Mouse (Mus musculus) ES-E14 (cell line): Measurements from ENCODE around the gene Ube2o. TPM values are rescaled to one million over a fixed set of nuclear protein-coding genes. Genes with fewer than 3 reads are reported as not detected.

Experiments
- DNase-seq: peaks from one replicate; pipeline ENCODE4 v3.0.0-alpha.2; 2013; ENCODE audit warnings: low read depth, low spot score
- H3K27ac ChIP-seq: 2 replicates; pipeline ENCODE4 v1.5.1; 2012; ENCODE audit warnings: low read depth, mild to moderate bottlenecking, low read length, moderate library complexity, mixed read lengths; ENCODE audit not compliant: poor library complexity, insufficient read depth, severe bottlenecking
- H3K36me3 ChIP-seq: 2 replicates; pipeline ENCODE4 v1.6.1; 2012; ENCODE audit warnings: mild to moderate bottlenecking, low read length, moderate library complexity, mixed read lengths; ENCODE audit not compliant: control insufficient read depth, poor library complexity, insufficient read depth, severe bottlenecking
- H3K4me1 ChIP-seq, 2 experiments: fragments of 150-350 bp in 1 of 2; sonication (generic) in 1 of 2; 2 replicates each; pipeline ENCODE4 v1.6.1; 2012; ENCODE audit warnings: low read length in 2 of 2, mild to moderate bottlenecking in 1 of 2, mixed read lengths in 1 of 2; ENCODE audit not compliant: control insufficient read depth in 2 of 2, insufficient read depth in 2 of 2, poor library complexity in 1 of 2
- H3K4me3 ChIP-seq, 2 experiments: fragments of 150-350 bp in 1 of 2; sonication (generic) in 1 of 2; 2 replicates each; pipeline ENCODE4 v1.5.1; 2012; ENCODE audit warnings: low read length in 2 of 2, low read depth in 1 of 2, mild to moderate bottlenecking in 1 of 2, mixed read lengths in 1 of 2; ENCODE audit not compliant: insufficient read depth in 1 of 2, poor library complexity in 1 of 2, severe bottlenecking in 1 of 2
- H3K9ac ChIP-seq: 2 replicates; pipeline ENCODE4 v1.6.1; 2012; ENCODE audit warnings: low read depth, mild to moderate bottlenecking, low read length, mixed read lengths; ENCODE audit not compliant: poor library complexity, insufficient read depth, severe bottlenecking
- H3K9me3 ChIP-seq: fragments of 150-350 bp; sonication (generic); 2 replicates; pipeline ENCODE4 v1.6.1; 2012; ENCODE audit warnings: low read depth, mild to moderate bottlenecking, low read length; ENCODE audit not compliant: control insufficient read depth, insufficient read depth
- CHD2 ChIP-seq: IDR thresholded peaks from 2 replicates; pipeline ENCODE4 v1.6.1; 2014; ENCODE audit warnings: mild to moderate bottlenecking, low read depth, low read length, inconsistent platforms
- HCFC1 ChIP-seq: IDR thresholded peaks from 2 replicates; pipeline ENCODE4 v1.6.1; 2012; ENCODE audit warnings: low read length, inconsistent platforms, borderline replicate concordance; ENCODE audit not compliant: insufficient read depth
- MAFK ChIP-seq: IDR thresholded peaks from 2 replicates; pipeline ENCODE4 v1.6.1; 2014; ENCODE audit warnings: mild to moderate bottlenecking, low read depth, low read length, inconsistent platforms; ENCODE audit not compliant: insufficient read depth
- ZC3H11A ChIP-seq: IDR thresholded peaks from 2 replicates; pipeline ENCODE4 v1.6.1; 2012; ENCODE audit warnings: low read depth, mild to moderate bottlenecking, inconsistent platforms, low read length, borderline replicate concordance
- ZNF384 ChIP-seq: IDR thresholded peaks from 2 replicates; pipeline ENCODE4 v1.6.1; 2012; ENCODE audit warnings: low read depth, low read length, inconsistent platforms
- in situ Hi-C, 2 experiments: fragments of 600-800 bp; cut with MboI; formaldehyde crosslinking; loops; one replicate each; pipeline ENCODE4 v1.15.1; 2025; ENCODE audit warnings: low sequenced_read_pairs in 2 of 2, inconsistent platforms in 1 of 2; ENCODE audit not compliant: unreplicated experiment in 2 of 2
- total RNA-seq: library from RNA; depleted of rRNA; stranded (reverse); fragments of 300-350 nt; gene quantifications from 2 replicates; pipeline ENCODE4 v1.2.3, GENCODE M21; 2012

The Ube2o gene
- total RNA-seq, 1 experiment, result 45.2 TPM

GRCm38 (mm10) chr11:116620073-116620472 lies 38.8 kb upstream of the Ube2o start:
- H3K9ac ChIP-seq, result no peak overlapping the region
- in situ Hi-C loops, result no loop called here
- H3K4me1 ChIP-seq, result peaks cover 10 to 53% of the 10 kb centered on the region in 2 experiments; a peak in 3 of 4 replicates
- no peak overlapping the region for H3K4me3 ChIP-seq
- H3K36me3 ChIP-seq, result no peaks in the 10 kb centered on the region
- no peak for DNase-seq
- no peak overlapping the region for H3K27ac ChIP-seq
- TF ChIP-seq MAFK (no peak), ZC3H11A (no peak), ZNF384 (no peak), CHD2 (no peak), HCFC1 (no peak)
- H3K9me3 ChIP-seq, result no peaks in the 10 kb centered on the region

- no peak overlapping the region for H3K4me3 ChIP-seq
- in situ Hi-C loops, result no loop called here
- no peaks in the 10 kb centered on the region for H3K36me3 ChIP-seq
- no peak overlapping the region for H3K9ac ChIP-seq
- no peak for TF ChIP-seq MAFK
- TF ChIP-seq HCFC1, result no peak
- TF ChIP-seq ZC3H11A, result no peak
- no peak for TF ChIP-seq ZNF384
- TF ChIP-seq CHD2, result no peak
- no peak overlapping the region for H3K27ac ChIP-seq
- no peaks in the 10 kb centered on the region for H3K9me3 ChIP-seq
- peaks cover 10 to 52% of the 10 kb centered on the region in 2 experiments; a peak in 3 of 4 replicates for H3K4me1 ChIP-seq
- DNase-seq, result no peak
These were observed 38.3 kb upstream of the Ube2o start for GRCm38 (mm10) chr11:116619561-116619960.

- DNase-seq, result no peak
- peaks cover 8 to 50% of the 10 kb centered on the region in 2 experiments; a peak in 3 of 4 replicates for H3K4me1 ChIP-seq
- no peak overlapping the region for H3K27ac ChIP-seq
- no peaks in the 10 kb centered on the region for H3K9me3 ChIP-seq
- no peaks in the 10 kb centered on the region for H3K36me3 ChIP-seq
- H3K4me3 ChIP-seq, result no peak overlapping the region
- no peak for TF ChIP-seq ZC3H11A
- TF ChIP-seq CHD2, result no peak
- TF ChIP-seq ZNF384, result no peak
- no peak for TF ChIP-seq HCFC1
- no peak for TF ChIP-seq MAFK
- in situ Hi-C loops, result no loop called here
- no peak overlapping the region for H3K9ac ChIP-seq
These were observed 37.9 kb upstream of the Ube2o start for GRCm38 (mm10) chr11:116619156-116619555.

- no peak for DNase-seq
- Histone ChIP-seq H3K4me3 (no peak overlapping the region), H3K4me1 (peaks cover 8 to 50% of the 10 kb centered on the region in 2 experiments; a peak in 3 of 4 replicates), H3K27ac (no peak overlapping the region), H3K36me3 (no peaks in the 10 kb centered on the region), H3K9ac (no peak overlapping the region), H3K9me3 (no peaks in the 10 kb centered on the region)
- TF ChIP-seq HCFC1 (no peak), ZC3H11A (no peak), MAFK (no peak), ZNF384 (no peak), CHD2 (no peak)
- in situ Hi-C loops, result no loop called here
These were observed 37.4 kb upstream of the Ube2o start for GRCm38 (mm10) chr11:116618666-116619065.

- H3K9me3 ChIP-seq, result no peaks in the 10 kb centered on the region
- TF ChIP-seq ZNF384, result no peak
- no peak for TF ChIP-seq HCFC1
- no peak for TF ChIP-seq MAFK
- no peak for TF ChIP-seq ZC3H11A
- no peak for TF ChIP-seq CHD2
- H3K9ac ChIP-seq, result no peak overlapping the region
- no peak for DNase-seq
- no peak overlapping the region for H3K27ac ChIP-seq
- peaks cover 8 to 50% of the 10 kb centered on the region in 2 experiments; a peak in 3 of 4 replicates for H3K4me1 ChIP-seq
- peaks cover 2% of the 10 kb centered on the region; the same call in 1 of the 2 replicates for H3K36me3 ChIP-seq
- in situ Hi-C loops, result no loop called here
- H3K4me3 ChIP-seq, result no peak overlapping the region
These were observed 36.4 kb upstream of the Ube2o start for GRCm38 (mm10) chr11:116617641-116618040.
